Mouse (Mus musculus) lung, adult 2 months (tissue): Measurements from ENCODE around the gene Popdc2. TPM values are rescaled to one million over a fixed set of nuclear protein-coding genes. Genes with fewer than 3 reads are reported as not detected.

Experiments
- DNase-seq: peaks from one replicate; pipeline ENCODE4 v3.0.0; 2022
- H3K4me1 ChIP-seq: fragments of 200-500 bp; 2 replicates; pipeline ENCODE4 v1.6.1; 2011; ENCODE audit warnings: low read length; ENCODE audit not compliant: control insufficient read depth, insufficient read depth
- H3K4me3 ChIP-seq: fragments of 200-500 bp; replicated peaks from 2 replicates; pipeline ENCODE3; 2011; ENCODE audit warnings: low read depth, mild to moderate bottlenecking, control low read depth, low read length; ENCODE audit errors: extremely low read depth
- CTCF ChIP-seq: fragments of 200-500 bp; IDR thresholded peaks from 2 replicates; pipeline ENCODE4 v1.5.1; 2011; ENCODE audit warnings: mild to moderate bottlenecking, low read length, control low read depth; ENCODE audit not compliant: insufficient read depth
- POLR2A ChIP-seq: fragments of 200-500 bp; IDR thresholded peaks from 2 replicates; pipeline ENCODE4 v1.6.1; 2011; ENCODE audit warnings: low read depth, mild to moderate bottlenecking, control low read depth, low read length, borderline replicate concordance; ENCODE audit errors: extremely low read depth
- WGBS: fragments of 180-500 bp; shearing (Covaris S2); methylation state at CpG from one replicate; pipeline ENCODE4 v1.1.7; 2018; 5-methylcytosine and 5-hydroxymethylcytosine counted together
- polyA plus RNA-seq: library from polyadenylated mRNA; depleted of rRNA; stranded (reverse); fragments of >200 nt; gene quantifications from 2 replicates; pipeline ENCODE4 v1.2.3, GENCODE M21; 2012

Gene Popdc2
- polyA plus RNA-seq, 1 experiment, result 30.9 TPM

DNA sequence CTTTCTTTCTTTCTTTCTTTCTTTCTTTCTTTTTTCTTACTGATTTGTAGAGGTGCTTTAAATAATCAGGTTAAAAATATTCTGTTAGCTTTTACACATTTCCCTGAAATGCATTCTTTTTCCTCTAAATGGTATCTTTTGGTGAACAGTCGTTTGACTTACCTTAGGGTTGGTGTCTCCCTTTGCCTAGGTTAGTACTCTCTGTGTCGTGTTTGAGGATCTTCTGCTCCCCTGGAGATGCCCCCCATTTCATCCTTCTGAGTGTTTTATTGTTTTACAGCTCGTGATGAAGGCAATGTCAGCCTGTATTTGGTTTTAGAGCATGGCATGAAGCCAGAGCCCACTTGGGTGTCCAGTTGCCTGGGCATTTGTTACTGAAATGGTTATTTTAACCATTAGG is 17.5 kb downstream of the Popdc2 start:
- TF ChIP-seq POLR2A (no peak), CTCF (no peak)
- no peaks in the 10 kb centered on the region for H3K4me1 ChIP-seq
- WGBS, result 37% methylated on average over 3 of the region's 3 CpGs
- H3K4me3 ChIP-seq, result no peak overlapping the region
- DNase-seq, result no peak

DNA sequence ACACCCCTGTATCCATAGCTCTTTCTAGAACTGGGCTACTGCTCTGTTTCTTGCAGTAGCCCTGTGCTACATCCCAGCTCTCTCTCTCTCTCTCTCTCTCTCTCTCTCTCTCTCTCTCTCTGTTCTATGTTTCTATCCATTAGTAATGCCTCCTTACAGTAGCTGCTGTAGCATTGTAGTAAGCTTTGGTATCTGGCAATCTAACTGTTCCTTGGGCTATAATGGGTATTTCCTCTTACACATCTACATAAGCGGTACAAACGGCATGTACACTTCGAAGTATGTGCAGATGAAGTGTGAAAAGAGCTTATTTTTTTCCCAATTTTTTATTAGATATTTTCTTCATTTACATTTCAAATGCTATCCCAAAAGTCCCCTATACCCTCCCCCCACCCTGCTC is 17.9 kb downstream of the Popdc2 start:
- TF ChIP-seq POLR2A, result no peak
- no peak for TF ChIP-seq CTCF
- no peak for DNase-seq
- Histone ChIP-seq H3K4me1 (no peaks in the 10 kb centered on the region), H3K4me3 (no peak overlapping the region)
- WGBS, result 85% methylated on average over 3 of the region's 3 CpGs

DNA sequence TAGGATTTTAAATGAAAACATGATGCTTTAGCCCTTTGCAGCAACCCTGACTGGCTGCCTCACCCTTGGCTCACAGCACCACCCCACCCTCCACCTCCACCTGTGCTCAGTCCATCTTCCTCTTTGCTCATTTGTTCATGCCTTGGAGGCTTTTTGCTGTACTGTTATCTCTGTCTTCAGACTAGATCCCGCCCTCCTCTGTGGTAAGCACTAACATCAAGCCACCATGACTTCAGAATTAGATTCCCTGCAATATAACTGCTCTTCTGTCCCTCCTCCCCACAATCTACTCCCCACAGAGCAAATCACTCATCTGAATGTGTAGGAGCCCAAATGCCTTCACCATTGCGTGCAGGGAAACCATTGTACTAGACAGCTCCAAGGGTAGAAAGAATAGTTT is 21.7 kb downstream of the Popdc2 start:
- TF ChIP-seq POLR2A, result no peak
- no peak for TF ChIP-seq CTCF
- Histone ChIP-seq H3K4me3 (no peak overlapping the region), H3K4me1 (no peaks in the 10 kb centered on the region)
- no peak for DNase-seq
- WGBS, result 89% methylated on average over 2 of the region's 2 CpGs

DNA sequence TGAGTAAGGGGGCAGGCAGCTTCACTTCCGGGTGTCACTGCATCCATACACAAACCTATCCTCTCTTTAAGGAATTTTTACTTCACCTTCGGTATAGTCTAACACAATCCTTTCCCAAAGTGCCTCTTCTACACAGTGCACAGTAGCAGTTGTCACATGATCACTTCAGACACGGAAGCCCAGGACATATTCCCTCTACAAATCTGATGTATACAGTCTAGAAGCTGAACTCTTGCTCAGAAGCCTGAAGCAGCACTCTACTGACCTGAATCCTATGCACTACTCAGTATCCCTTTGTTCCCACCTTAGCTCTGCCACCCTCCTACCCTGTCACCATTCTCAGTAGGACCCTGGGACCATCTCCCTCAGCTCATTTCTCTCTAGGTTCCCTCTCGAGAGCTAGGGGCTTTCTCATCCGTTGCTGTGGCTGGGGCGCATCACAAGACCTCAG is 23.2 kb downstream of the Popdc2 start:
- DNase-seq, result no peak
- Histone ChIP-seq H3K4me1 (no peaks in the 10 kb centered on the region), H3K4me3 (no peak overlapping the region)
- TF ChIP-seq CTCF, result no peak
- TF ChIP-seq POLR2A, result no peak
- WGBS, result 74% methylated on average over 6 of the region's 6 CpGs

DNA sequence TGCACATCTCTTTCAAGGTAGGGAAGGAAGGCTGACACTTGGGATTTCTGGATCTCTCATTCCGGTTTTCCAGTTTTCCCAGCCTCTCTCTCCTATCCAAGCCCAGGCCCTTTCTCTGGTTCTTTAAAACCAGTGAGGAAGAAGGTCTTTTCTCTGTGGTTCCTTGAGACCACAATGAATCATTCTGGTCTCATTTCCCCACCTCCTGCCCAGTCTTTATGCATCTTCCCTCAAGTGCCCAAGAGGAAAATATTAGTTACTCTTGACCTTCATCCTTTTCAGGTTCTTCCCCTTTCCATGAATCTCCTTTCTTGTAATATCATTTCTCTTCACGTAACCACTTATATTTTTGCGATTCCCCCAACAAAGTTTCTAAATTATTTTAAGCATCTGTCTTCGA is 23.7 kb downstream of the Popdc2 start:
- H3K4me3 ChIP-seq, result no peak overlapping the region
- WGBS, result 86% methylated on average over 4 of the region's 4 CpGs
- no peak for TF ChIP-seq CTCF
- no peak for DNase-seq
- no peaks in the 10 kb centered on the region for H3K4me1 ChIP-seq

DNA sequence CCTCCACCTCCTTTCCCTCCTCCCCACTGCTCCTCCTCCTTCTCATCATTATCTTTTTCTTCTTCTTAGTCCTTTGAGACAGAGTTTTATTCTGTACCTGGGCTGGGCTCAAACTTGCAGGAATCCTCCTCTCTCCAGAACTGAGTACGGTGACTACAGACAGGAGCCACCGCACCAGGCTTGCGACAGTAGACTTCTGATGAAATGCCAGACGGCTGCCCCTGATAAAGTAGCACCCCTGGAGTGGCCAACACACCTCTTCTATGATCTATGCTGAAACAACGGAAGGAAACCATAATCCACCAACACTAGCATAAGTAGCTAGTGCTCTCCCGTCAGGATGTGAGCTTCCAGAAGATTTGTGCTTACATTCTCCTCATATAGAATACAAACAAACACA is 25.4 kb downstream of the Popdc2 start:
- DNase-seq, result no peak
- H3K4me3 ChIP-seq, result no peak overlapping the region
- no peaks in the 10 kb centered on the region for H3K4me1 ChIP-seq
- TF ChIP-seq CTCF (no peak), POLR2A (no peak)
- WGBS, result 83% methylated on average over 6 of the region's 6 CpGs

DNA sequence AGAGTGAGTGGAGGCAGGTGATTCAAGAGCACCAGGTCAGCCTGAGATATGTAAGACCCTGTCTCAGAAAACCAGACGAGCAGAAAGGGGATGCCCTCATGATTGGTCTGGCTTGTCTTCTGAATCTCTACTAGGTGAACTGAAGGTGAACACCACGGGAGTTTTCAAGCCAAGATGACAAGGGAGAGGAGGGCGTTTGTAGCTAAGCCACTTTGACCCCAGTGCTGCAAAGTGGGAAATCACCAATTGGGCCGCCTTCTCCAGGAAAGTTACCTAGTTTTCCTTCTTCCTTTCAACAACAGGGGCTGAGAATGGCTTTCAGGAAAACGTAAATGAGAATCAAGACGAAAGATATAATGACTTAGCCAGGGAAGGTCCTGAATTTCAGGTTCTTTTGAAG is 26.7 kb downstream of the Popdc2 start:
- WGBS, result 71% methylated on average over 6 of the region's 6 CpGs

DNA sequence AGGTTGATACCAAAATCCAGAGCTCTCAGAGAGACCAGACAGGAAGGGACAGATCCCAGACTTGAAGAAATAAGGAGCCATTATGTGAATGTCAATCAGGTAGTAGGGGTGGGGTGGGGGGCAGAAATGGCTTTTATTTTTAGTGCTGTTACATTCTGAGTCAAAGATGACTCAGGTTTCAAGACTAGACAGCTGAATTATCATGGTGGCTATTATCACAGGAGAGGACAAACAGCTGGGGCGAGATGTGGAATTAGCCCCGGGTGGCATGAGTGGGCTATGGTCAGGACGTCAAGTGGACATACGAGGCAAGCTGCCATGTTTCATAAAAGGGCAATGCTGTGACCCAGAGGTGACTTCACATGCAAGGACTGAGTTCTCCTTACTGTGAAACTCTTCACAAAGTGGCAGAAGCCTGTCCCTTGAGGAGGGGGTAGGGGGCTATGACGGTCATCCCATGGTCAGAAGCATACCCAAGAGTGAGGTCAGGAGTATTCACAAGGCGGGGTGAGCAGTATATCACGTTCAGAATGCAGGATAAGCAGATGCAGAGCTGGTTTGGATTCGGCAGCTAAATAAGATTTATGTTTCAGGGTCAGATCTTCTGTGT is 27.4 kb downstream of the Popdc2 start:
- TF ChIP-seq POLR2A (no peak), CTCF (no peak)
- WGBS, result 75% methylated on average over 8 of the region's 8 CpGs
- H3K4me3 ChIP-seq, result no peak overlapping the region
- no peak for DNase-seq
- no peaks in the 10 kb centered on the region for H3K4me1 ChIP-seq

More for the DNA sequence above, 26.7 kb downstream of the Popdc2 start:
- Histone ChIP-seq H3K4me3 (no peak overlapping the region), H3K4me1 (no peaks in the 10 kb centered on the region)
- no peak for DNase-seq
- no peak for TF ChIP-seq CTCF
- TF ChIP-seq POLR2A, result no peak

DNA sequence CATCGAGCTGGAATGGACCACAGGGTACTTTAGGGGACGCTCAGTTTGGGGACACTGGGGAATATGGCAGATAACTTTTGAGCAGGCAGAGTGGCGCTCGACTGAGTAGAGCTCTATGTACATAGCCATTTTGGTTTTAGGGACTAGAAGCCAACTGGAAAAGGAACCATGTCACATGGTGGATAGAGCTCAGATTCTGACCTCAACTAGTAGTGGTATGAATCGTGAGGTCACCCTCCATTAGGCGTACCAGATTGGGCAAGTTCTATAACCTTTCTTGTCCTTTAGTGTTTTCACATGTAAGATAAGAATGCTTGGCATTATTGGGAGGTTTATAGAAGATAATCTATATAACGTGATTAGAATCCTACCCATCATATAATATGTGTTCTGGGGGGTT is 28.3 kb downstream of the Popdc2 start:
- Histone ChIP-seq H3K4me1 (no peaks in the 10 kb centered on the region), H3K4me3 (no peak overlapping the region)
- TF ChIP-seq POLR2A, result no peak
- 86% methylated on average over 7 of the region's 7 CpGs for WGBS
- no peak for DNase-seq

DNA sequence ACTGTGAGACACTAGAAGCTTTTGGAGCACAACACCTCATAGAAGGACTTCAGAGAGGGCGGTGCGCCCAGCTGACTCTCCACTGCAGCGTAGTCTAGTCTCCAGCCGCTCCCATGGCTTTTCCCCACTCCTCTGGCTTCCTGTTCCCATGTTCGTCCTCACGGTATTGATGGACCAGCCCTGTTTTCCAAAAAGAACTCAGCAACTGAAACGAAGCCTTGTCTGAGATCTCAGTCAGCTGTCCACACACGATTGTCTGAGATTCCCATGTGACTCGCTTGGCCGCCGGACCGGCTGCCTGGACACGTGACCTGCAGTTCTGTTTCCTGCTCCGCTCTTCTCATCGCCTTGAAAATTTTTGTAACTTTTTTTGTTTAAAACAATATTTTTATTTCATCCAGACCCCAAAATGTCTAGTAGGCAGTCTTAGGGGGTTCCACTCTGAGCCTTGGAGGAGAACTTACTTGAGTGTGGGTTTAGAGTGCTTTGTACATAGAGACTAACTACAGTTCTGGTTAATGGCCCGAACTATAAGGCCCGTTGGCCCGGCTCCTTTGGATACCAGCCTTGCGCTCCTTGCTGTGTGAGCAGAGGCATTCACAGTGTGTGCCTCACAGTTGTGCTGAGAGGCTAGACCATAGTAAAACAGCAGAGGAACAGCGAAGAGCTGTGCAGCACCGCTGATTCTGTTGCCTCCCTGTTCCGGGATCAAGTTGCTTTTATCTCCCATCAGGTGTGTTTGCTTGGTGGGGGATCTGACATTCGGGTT is 30.3 kb downstream of the Popdc2 start:
- 66% methylated on average over 23 of the region's 23 CpGs for WGBS
- TF ChIP-seq POLR2A, result peak; percentile 53; the same call in 1 of the 2 replicates
- TF ChIP-seq CTCF, result no peak

DNA sequence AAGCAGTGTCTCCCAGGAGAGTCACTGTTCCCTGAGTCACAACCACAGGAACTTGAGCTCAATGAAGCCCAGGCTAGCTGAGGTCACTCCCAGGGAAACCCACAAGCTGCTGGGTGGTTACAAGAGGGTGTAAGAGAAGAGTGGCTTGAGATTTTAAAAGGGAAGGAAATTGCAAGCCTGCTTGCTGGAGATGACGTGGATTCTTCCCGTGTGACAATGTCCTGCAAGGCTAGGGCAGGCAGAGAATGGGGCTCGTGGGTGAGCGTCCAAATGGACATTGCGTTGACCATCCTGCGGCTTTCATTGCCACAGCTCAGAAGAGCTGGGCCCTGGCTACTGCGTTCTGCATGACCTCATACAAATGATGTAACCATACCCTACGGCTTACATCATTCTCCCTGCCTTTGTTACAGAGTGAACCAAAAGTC is 32.2 kb downstream of the Popdc2 start:
- Histone ChIP-seq H3K4me1 (peaks cover 2% of the 10 kb centered on the region), H3K4me3 (no peak overlapping the region)
- DNase-seq, result no peak
- WGBS, result 81% methylated on average over 8 of the region's 8 CpGs
- TF ChIP-seq POLR2A, result no peak
- no peak for TF ChIP-seq CTCF

More for the DNA sequence above, 30.3 kb downstream of the Popdc2 start:
- DNase-seq, result peak; percentile 15
- Histone ChIP-seq H3K4me1 (no peaks in the 10 kb centered on the region), H3K4me3 (peak overlapping the region; percentile 39)
